Mouse (Mus musculus) kidney, embryonic 15.5 days (tissue): ENCODE results near the gene Slc8a1. TPM values are rescaled to one million over a fixed set of nuclear protein-coding genes. Genes with fewer than 3 reads are reported as not detected.

Experiments used
- ATAC-seq: fragments of 200-750 bp; cut with Nextera tagmentation; replicated peaks from 2 replicates; pipeline ENCODE4 v1.8.0; 2017; ENCODE audit warnings: moderate TSS enrichment; ENCODE audit not compliant: low FRiP score
- H3K27ac ChIP-seq: fragments of 300-500 bp; sonication (generic); 2 replicates; pipeline ENCODE4 v1.5.1; 2015; ENCODE audit warnings: mild to moderate bottlenecking, inconsistent platforms
- H3K27me3 ChIP-seq: fragments of 300-500 bp; sonication (generic); 2 replicates; pipeline ENCODE4 v1.6.1; 2015; ENCODE audit warnings: inconsistent platforms
- H3K36me3 ChIP-seq: fragments of 300-500 bp; sonication (generic); 2 replicates; pipeline ENCODE4 v1.6.1; 2015; ENCODE audit warnings: inconsistent platforms
- H3K4me1 ChIP-seq: fragments of 300-500 bp; sonication (generic); 2 replicates; pipeline ENCODE4 v1.6.1; 2015; ENCODE audit warnings: inconsistent platforms
- H3K4me2 ChIP-seq: fragments of 300-500 bp; sonication (generic); 2 replicates; pipeline ENCODE4 v1.6.1; 2015; ENCODE audit warnings: moderate library complexity, mild to moderate bottlenecking, inconsistent platforms
- H3K4me3 ChIP-seq: fragments of 300-500 bp; sonication (generic); replicated peaks from 2 replicates; pipeline ENCODE4 v1.5.1; 2015; ENCODE audit warnings: mild to moderate bottlenecking, inconsistent platforms
- H3K9ac ChIP-seq: fragments of 300-500 bp; sonication (generic); 2 replicates; pipeline ENCODE4 v1.6.1; 2015; ENCODE audit warnings: mild to moderate bottlenecking, inconsistent platforms
- H3K9me3 ChIP-seq: fragments of 300-500 bp; sonication (generic); replicated peaks from 2 replicates; pipeline ENCODE4 v1.6.1; 2016; ENCODE audit warnings: inconsistent platforms
- WGBS: fragments of 180-500 bp; shearing (Covaris S2); methylation state at CpG from one replicate; pipeline ENCODE4 v1.1.7; 2015; ENCODE audit warnings: mixed read lengths; 5-methylcytosine and 5-hydroxymethylcytosine counted together
- polyA plus RNA-seq: library from polyadenylated mRNA; unstranded; fragments of >200 nt; fragmentation: Nextera tagmentation; extraction: Ambion mirVana; gene quantifications from 2 replicates; pipeline ENCODE4 v1.2.1, GENCODE M21; 2015

The Slc8a1 gene
- polyA plus RNA-seq, 1 experiment from 2014 or later, result 11.8 TPM

- Histone ChIP-seq H3K4me3 (no peak overlapping the region), H3K36me3 (no peaks in the 10 kb centered on the region), H3K4me2 (no peak overlapping the region), H3K27me3 (no peaks in the 10 kb centered on the region), H3K4me1 (no peaks in the 10 kb centered on the region), H3K27ac (no peak overlapping the region), H3K9ac (no peak overlapping the region), H3K9me3 (no peaks in the 10 kb centered on the region)
- 85% methylated on average over 1 of the region's 1 CpGs for WGBS
- ATAC-seq, result no peak
These were observed 251.8 kb downstream of the Slc8a1 start for GRCm38 (mm10) chr17:81486388-81486787.

- Histone ChIP-seq H3K9me3 (no peaks in the 10 kb centered on the region), H3K4me3 (no peak overlapping the region), H3K9ac (no peak overlapping the region), H3K4me1 (peaks cover 12% of the 10 kb centered on the region), H3K36me3 (no peaks in the 10 kb centered on the region), H3K4me2 (no peak overlapping the region), H3K27me3 (no peaks in the 10 kb centered on the region), H3K27ac (no peak overlapping the region)
- 86% methylated on average over 11 of the region's 11 CpGs for WGBS
- ATAC-seq, result no peak
These were observed 256.2 kb downstream of the Slc8a1 start for GRCm38 (mm10) chr17:81481843-81482490.

GRCm38 (mm10) chr17:81480351-81481161 lies 257.6 kb downstream of the Slc8a1 start:
- WGBS, result 55% methylated on average over 21 of the region's 21 CpGs
- H3K9ac ChIP-seq, result no peak overlapping the region
- no peak overlapping the region for H3K4me3 ChIP-seq
- no peaks in the 10 kb centered on the region for H3K9me3 ChIP-seq
- peak; percentile 96 for ATAC-seq
- peak overlapping the region; percentile 24 for H3K4me2 ChIP-seq
- H3K27me3 ChIP-seq, result no peaks in the 10 kb centered on the region
- H3K27ac ChIP-seq, result peak overlapping the region; percentile 66; the same call in 1 of the 2 replicates
- H3K4me1 ChIP-seq, result peaks cover 12% of the 10 kb centered on the region
- H3K36me3 ChIP-seq, result no peaks in the 10 kb centered on the region

GRCm38 (mm10) chr17:81479807-81480206 lies 258.4 kb downstream of the Slc8a1 start:
- WGBS, result 40% methylated on average over 4 of the region's 4 CpGs

GRCm38 (mm10) chr17:81477420-81477819 lies 260.8 kb downstream of the Slc8a1 start:
- no peak overlapping the region for H3K27ac ChIP-seq
- 84% methylated on average over 1 of the region's 1 CpGs for WGBS
- no peaks in the 10 kb centered on the region for H3K27me3 ChIP-seq
- no peak overlapping the region for H3K9ac ChIP-seq
- H3K36me3 ChIP-seq, result no peaks in the 10 kb centered on the region
- H3K9me3 ChIP-seq, result no peaks in the 10 kb centered on the region
- ATAC-seq, result no peak
- peaks cover 12% of the 10 kb centered on the region for H3K4me1 ChIP-seq
- H3K4me2 ChIP-seq, result no peak overlapping the region
- no peak overlapping the region for H3K4me3 ChIP-seq

More at GRCm38 (mm10) chr17:81479807-81480206, 258.4 kb downstream of the Slc8a1 start:
- no peak overlapping the region for H3K4me3 ChIP-seq
- H3K27me3 ChIP-seq, result no peaks in the 10 kb centered on the region
- no peak overlapping the region for H3K9ac ChIP-seq
- no peak for ATAC-seq
- H3K27ac ChIP-seq, result no peak overlapping the region
- H3K36me3 ChIP-seq, result no peaks in the 10 kb centered on the region
- H3K9me3 ChIP-seq, result no peaks in the 10 kb centered on the region
- peaks cover 12% of the 10 kb centered on the region for H3K4me1 ChIP-seq
- no peak overlapping the region; the same call in 1 of the 2 replicates for H3K4me2 ChIP-seq

GRCm38 (mm10) chr17:81473363-81473762 lies 264.8 kb downstream of the Slc8a1 start:
- 62% methylated on average over 3 of the region's 3 CpGs for WGBS
- H3K27ac ChIP-seq, result no peak overlapping the region
- no peak overlapping the region for H3K9ac ChIP-seq
- ATAC-seq, result no peak
- H3K27me3 ChIP-seq, result no peaks in the 10 kb centered on the region
- no peaks in the 10 kb centered on the region for H3K9me3 ChIP-seq
- no peak overlapping the region for H3K4me2 ChIP-seq
- H3K4me1 ChIP-seq, result no peaks in the 10 kb centered on the region
- H3K4me3 ChIP-seq, result no peak overlapping the region
- no peaks in the 10 kb centered on the region for H3K36me3 ChIP-seq

- no peak overlapping the region for H3K4me2 ChIP-seq
- no peak overlapping the region for H3K27ac ChIP-seq
- WGBS, result 61% methylated on average over 5 of the region's 5 CpGs
- no peaks in the 10 kb centered on the region for H3K4me1 ChIP-seq
- H3K4me3 ChIP-seq, result no peak overlapping the region
- no peaks in the 10 kb centered on the region for H3K27me3 ChIP-seq
- ATAC-seq, result no peak
- H3K36me3 ChIP-seq, result no peaks in the 10 kb centered on the region
- H3K9ac ChIP-seq, result no peak overlapping the region
- H3K9me3 ChIP-seq, result no peaks in the 10 kb centered on the region
These were observed 269.2 kb downstream of the Slc8a1 start for GRCm38 (mm10) chr17:81468941-81469340.

- H3K9me3 ChIP-seq, result no peaks in the 10 kb centered on the region
- H3K27ac ChIP-seq, result no peak overlapping the region
- no peak overlapping the region for H3K4me2 ChIP-seq
- no peak overlapping the region for H3K4me3 ChIP-seq
- no peaks in the 10 kb centered on the region for H3K36me3 ChIP-seq
- 85% methylated on average over 3 of the region's 3 CpGs for WGBS
- no peak overlapping the region for H3K9ac ChIP-seq
- no peaks in the 10 kb centered on the region for H3K4me1 ChIP-seq
- ATAC-seq, result no peak
- H3K27me3 ChIP-seq, result no peaks in the 10 kb centered on the region
These were observed 278.8 kb downstream of the Slc8a1 start for GRCm38 (mm10) chr17:81459379-81459778.

- Histone ChIP-seq H3K4me1 (no peaks in the 10 kb centered on the region), H3K4me3 (no peak overlapping the region), H3K9ac (no peak overlapping the region), H3K27ac (no peak overlapping the region), H3K4me2 (no peak overlapping the region), H3K36me3 (no peaks in the 10 kb centered on the region), H3K27me3 (no peaks in the 10 kb centered on the region), H3K9me3 (no peaks in the 10 kb centered on the region)
- no peak for ATAC-seq
- WGBS, result 64% methylated on average over 7 of the region's 7 CpGs
These were observed 282.2 kb downstream of the Slc8a1 start for GRCm38 (mm10) chr17:81455977-81456376.

GRCm38 (mm10) chr17:81455269-81455668 lies 282.9 kb downstream of the Slc8a1 start:
- Histone ChIP-seq H3K9ac (no peak overlapping the region), H3K4me3 (no peak overlapping the region), H3K4me1 (no peaks in the 10 kb centered on the region), H3K4me2 (no peak overlapping the region), H3K27me3 (no peaks in the 10 kb centered on the region), H3K9me3 (no peaks in the 10 kb centered on the region), H3K36me3 (no peaks in the 10 kb centered on the region), H3K27ac (no peak overlapping the region)
- WGBS, result 73% methylated on average over 3 of the region's 3 CpGs
- ATAC-seq, result no peak

- no peak within 1 kb of the TSS for H3K27ac ChIP-seq
- H3K4me2 ChIP-seq, result no peak within 1 kb of the TSS
- no peaks in the 10 kb centered on the region for H3K27me3 ChIP-seq
- H3K36me3 ChIP-seq, result peaks cover 20% of the 10 kb centered on the region; the same call in 1 of the 2 replicates
- no peaks in the 10 kb centered on the region for H3K4me1 ChIP-seq
- H3K4me3 ChIP-seq, result no peak within 1 kb of the TSS
- H3K9me3 ChIP-seq, result no peaks in the 10 kb centered on the region
- H3K9ac ChIP-seq, result no peak within 1 kb of the TSS
- no peak for ATAC-seq
These were observed 296.7 kb downstream of the Slc8a1 start, which contains the start of gene Gm11096 for GRCm38 (mm10) chr17:81441463-81441862. Gene Gm11096, plus strand, starts transcription at chr17:81441763.

GRCm38 (mm10) chr17:81433148-81433547 lies 305.0 kb downstream of the Slc8a1 start:
- Histone ChIP-seq H3K4me3 (no peak overlapping the region), H3K9me3 (no peaks in the 10 kb centered on the region), H3K9ac (no peak overlapping the region), H3K4me2 (no peak overlapping the region), H3K27me3 (no peaks in the 10 kb centered on the region), H3K36me3 (peaks cover 22% of the 10 kb centered on the region; the same call in 1 of the 2 replicates), H3K27ac (no peak overlapping the region), H3K4me1 (peaks cover 7% of the 10 kb centered on the region; the same call in 1 of the 2 replicates)
- ATAC-seq, result no peak
- WGBS, result 40% methylated on average over 5 of the region's 5 CpGs
